Mouse (Mus musculus) G1E (cell line): Measurements from ENCODE around the gene Mertk. TPM values are rescaled to one million over a fixed set of nuclear protein-coding genes. Genes with fewer than 3 reads are reported as not detected.

Experiments used
- ATAC-seq: 2 replicates; pipeline ENCODE4 v1.8.0; 2016; ENCODE audit warnings: mild to moderate bottlenecking; ENCODE audit not compliant: insufficient number of reproducible peaks, poor library complexity, low FRiP score, severe bottlenecking; ENCODE audit errors: extremely low read depth
- DNase-seq: peaks from one replicate; pipeline ENCODE4 v3.0.0; 2012; ENCODE audit warnings: low spot score
- H3K27me3 ChIP-seq: 2 replicates; pipeline ENCODE4 v1.6.1; 2012; ENCODE audit warnings: mild to moderate bottlenecking, low read length, inconsistent platforms; ENCODE audit not compliant: insufficient read depth
- H3K36me3 ChIP-seq: replicated peaks from 2 replicates; pipeline ENCODE3; 2012; ENCODE audit warnings: mild to moderate bottlenecking, inconsistent platforms
- H3K4me1 ChIP-seq: 2 replicates; pipeline ENCODE4 v1.6.1; 2012; ENCODE audit warnings: low read depth, low read length, inconsistent platforms, mixed read lengths; ENCODE audit not compliant: insufficient read depth
- H3K4me3 ChIP-seq: 2 replicates; pipeline ENCODE4 v1.5.1; 2012; ENCODE audit warnings: low read depth, mild to moderate bottlenecking, inconsistent platforms, low read length, moderate library complexity, mixed read lengths
- H3K9me3 ChIP-seq: replicated peaks from 2 replicates; pipeline ENCODE4 v1.6.1; 2012; ENCODE audit warnings: inconsistent platforms
- CTCF ChIP-seq: IDR thresholded peaks from 2 replicates; pipeline ENCODE4 v1.5.1; 2012; ENCODE audit warnings: low read depth, low read length, inconsistent platforms, mixed read lengths
- GATA1 ChIP-seq: IDR thresholded peaks from 2 replicates; pipeline ENCODE4 v1.6.1; 2012; ENCODE audit warnings: borderline replicate concordance, low read length, inconsistent platforms, mixed read lengths
- GATA2 ChIP-seq: IDR thresholded peaks from 2 replicates; pipeline ENCODE4 v1.6.1; 2012; ENCODE audit warnings: low read depth, low read length, inconsistent platforms, borderline replicate concordance
- POLR2AphosphoS5 ChIP-seq: IDR thresholded peaks from 2 replicates; pipeline ENCODE4 v1.6.1; 2012; ENCODE audit warnings: low read depth, low read length, inconsistent platforms; ENCODE audit not compliant: insufficient replicate concordance
- TAL1 ChIP-seq: conservative IDR thresholded peaks from 2 replicates; pipeline ENCODE4 v1.6.1; 2012; ENCODE audit warnings: low read depth, low read length, inconsistent platforms, mixed read lengths
- polyA plus RNA-seq: library from polyadenylated mRNA; stranded (reverse); fragments of >175 nt; gene quantifications from 2 replicates; pipeline ENCODE4 v1.2.3, GENCODE M21; 2012
- total RNA-seq, 2 experiments: library from RNA; stranded (forward) in 1 of 2; stranded (reverse) in 1 of 2; fragments of 200-1000 nt in 1 of 2; fragments of >200 nt in 1 of 2; fragmentation: Nextera tagmentation in 1 of 2; gene quantifications; 2 replicates each; pipeline ENCODE4 v1.2.3; 2014 to 2017

Gene Mertk
- total and polyA plus RNA-seq, 3 experiments = 0.05 TPM; not detected in 2

GRCm38 (mm10) chr2:128768545-128769247, 69.9 kb downstream of the Mertk start:
- no peak for ATAC-seq

GRCm38 (mm10) chr2:128770557-128770956, 71.8 kb downstream of the Mertk start:
- Histone ChIP-seq H3K27me3 (no peaks in the 10 kb centered on the region), H3K36me3 (no peaks in the 10 kb centered on the region), H3K9me3 (no peaks in the 10 kb centered on the region), H3K4me3 (no peak overlapping the region), H3K4me1 (no peaks in the 10 kb centered on the region)
- DNase-seq = no peak
- no peak for ATAC-seq
- TF ChIP-seq GATA2 = no peak
- no peak for TF ChIP-seq GATA1
- TF ChIP-seq CTCF = no peak
- TF ChIP-seq POLR2AphosphoS5 = no peak
- TF ChIP-seq TAL1 = no peak

More at GRCm38 (mm10) chr2:128768545-128769247, 69.9 kb downstream of the Mertk start:
- TF ChIP-seq GATA1 = no peak
- TF ChIP-seq TAL1 = no peak
- Histone ChIP-seq H3K4me3 (no peak overlapping the region), H3K36me3 (no peaks in the 10 kb centered on the region), H3K9me3 (no peaks in the 10 kb centered on the region), H3K4me1 (no peaks in the 10 kb centered on the region), H3K27me3 (no peaks in the 10 kb centered on the region)
- no peak for DNase-seq

- Histone ChIP-seq H3K4me1 (no peaks in the 10 kb centered on the region), H3K4me3 (no peak overlapping the region), H3K36me3 (no peaks in the 10 kb centered on the region), H3K9me3 (no peaks in the 10 kb centered on the region), H3K27me3 (no peaks in the 10 kb centered on the region)
- DNase-seq = no peak
- TF ChIP-seq GATA1 = no peak
- no peak for TF ChIP-seq POLR2AphosphoS5
- TF ChIP-seq TAL1 = no peak
- TF ChIP-seq CTCF = no peak
- TF ChIP-seq GATA2 = no peak
- ATAC-seq = no peak
These were observed 72.3 kb downstream of the Mertk start for GRCm38 (mm10) chr2:128771048-128771447.

- H3K27me3 ChIP-seq = no peaks in the 10 kb centered on the region
- TF ChIP-seq TAL1 (no peak), GATA2 (no peak), POLR2AphosphoS5 (no peak), CTCF (no peak), GATA1 (no peak)
- no peak overlapping the region for H3K4me3 ChIP-seq
- ATAC-seq (no peak), DNase-seq (no peak)
- H3K4me1 ChIP-seq = no peaks in the 10 kb centered on the region
- no peaks in the 10 kb centered on the region for H3K36me3 ChIP-seq
- H3K9me3 ChIP-seq = no peaks in the 10 kb centered on the region
These were observed 73.1 kb downstream of the Mertk start for GRCm38 (mm10) chr2:128771750-128772338.

GRCm38 (mm10) chr2:128782231-128782630, 83.5 kb downstream of the Mertk start:
- H3K4me1 ChIP-seq = no peaks in the 10 kb centered on the region
- no peaks in the 10 kb centered on the region for H3K36me3 ChIP-seq
- H3K4me3 ChIP-seq = no peak overlapping the region
- H3K9me3 ChIP-seq = no peaks in the 10 kb centered on the region
- H3K27me3 ChIP-seq = no peaks in the 10 kb centered on the region; the same call in 1 of the 2 replicates
- ATAC-seq = no peak
- no peak for DNase-seq
- TF ChIP-seq CTCF (no peak), GATA1 (no peak), GATA2 (no peak), POLR2AphosphoS5 (no peak), TAL1 (no peak)

GRCm38 (mm10) chr2:128783660-128784345, 85.0 kb downstream of the Mertk start:
- no peaks in the 10 kb centered on the region for H3K4me1 ChIP-seq
- H3K36me3 ChIP-seq = no peaks in the 10 kb centered on the region
- ATAC-seq (no peak), DNase-seq (no peak)
- no peak for TF ChIP-seq TAL1
- TF ChIP-seq CTCF = no peak
- TF ChIP-seq GATA2 = no peak
- no peak for TF ChIP-seq POLR2AphosphoS5
- TF ChIP-seq GATA1 = no peak
- H3K27me3 ChIP-seq = no peaks in the 10 kb centered on the region; the same call in 1 of the 2 replicates
- H3K9me3 ChIP-seq = no peaks in the 10 kb centered on the region
- H3K4me3 ChIP-seq = no peak overlapping the region
